Mouse (Mus musculus) urinary bladder, postnatal 25 days (tissue): ENCODE measurements around the gene Pdcd2l.

ENCODE experiments used
- DNase-seq: peaks from one replicate; pipeline ENCODE4 v3.0.0; 2022; ENCODE audit warnings: low spot score

Gene Pdcd2l

GRCm38 (mm10) chr7:34196132-34197128, at the start of gene Pdcd2l:
Pdcd2l (minus strand) TSS chr7:34196661.
- peak; percentile 96 for DNase-seq

DNA sequence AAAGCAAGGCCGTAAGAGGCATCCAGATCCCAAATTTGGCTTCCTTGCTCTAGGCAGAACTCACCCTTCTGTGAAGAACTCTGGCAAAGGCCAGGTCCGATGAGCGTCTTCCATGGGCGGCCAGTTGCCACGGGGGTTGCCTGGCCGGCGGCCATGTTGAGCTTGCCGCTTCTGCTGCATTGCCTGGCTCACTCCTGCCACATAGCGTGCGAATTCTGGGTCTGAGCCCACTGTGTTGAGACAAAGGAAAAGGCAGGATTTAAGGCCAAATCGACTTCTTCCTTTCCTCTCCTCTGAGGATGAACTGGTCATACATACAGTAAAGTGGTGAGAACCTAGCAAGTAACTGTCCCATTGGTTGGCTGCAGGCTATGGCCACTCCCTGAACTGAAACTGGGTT, 45.7 kb upstream of the Pdcd2l start:
- no peak for DNase-seq

GRCm38 (mm10) chr7:34238086-34238485, 41.6 kb upstream of the Pdcd2l start:
- no peak for DNase-seq

DNA sequence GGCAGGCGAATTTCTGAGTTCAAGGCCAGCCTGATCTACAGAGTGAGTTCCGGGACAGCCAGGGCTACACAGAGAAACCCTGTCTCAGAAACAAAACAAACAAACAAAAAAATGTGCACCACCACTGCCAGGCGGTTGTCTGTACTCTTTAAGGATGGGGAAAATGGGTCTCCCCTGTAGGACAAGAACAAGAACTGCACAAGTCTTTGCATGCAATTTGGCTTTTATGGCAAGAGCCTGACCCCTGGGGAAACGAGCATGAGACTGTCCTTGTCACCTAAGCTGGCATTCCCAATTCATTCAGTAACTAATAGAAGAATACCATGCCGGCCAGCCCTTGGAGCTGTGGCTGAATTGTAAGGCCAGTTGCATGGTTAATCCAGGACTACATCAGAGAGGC, 39.1 kb upstream of the Pdcd2l start:
- DNase-seq, result no peak

DNA sequence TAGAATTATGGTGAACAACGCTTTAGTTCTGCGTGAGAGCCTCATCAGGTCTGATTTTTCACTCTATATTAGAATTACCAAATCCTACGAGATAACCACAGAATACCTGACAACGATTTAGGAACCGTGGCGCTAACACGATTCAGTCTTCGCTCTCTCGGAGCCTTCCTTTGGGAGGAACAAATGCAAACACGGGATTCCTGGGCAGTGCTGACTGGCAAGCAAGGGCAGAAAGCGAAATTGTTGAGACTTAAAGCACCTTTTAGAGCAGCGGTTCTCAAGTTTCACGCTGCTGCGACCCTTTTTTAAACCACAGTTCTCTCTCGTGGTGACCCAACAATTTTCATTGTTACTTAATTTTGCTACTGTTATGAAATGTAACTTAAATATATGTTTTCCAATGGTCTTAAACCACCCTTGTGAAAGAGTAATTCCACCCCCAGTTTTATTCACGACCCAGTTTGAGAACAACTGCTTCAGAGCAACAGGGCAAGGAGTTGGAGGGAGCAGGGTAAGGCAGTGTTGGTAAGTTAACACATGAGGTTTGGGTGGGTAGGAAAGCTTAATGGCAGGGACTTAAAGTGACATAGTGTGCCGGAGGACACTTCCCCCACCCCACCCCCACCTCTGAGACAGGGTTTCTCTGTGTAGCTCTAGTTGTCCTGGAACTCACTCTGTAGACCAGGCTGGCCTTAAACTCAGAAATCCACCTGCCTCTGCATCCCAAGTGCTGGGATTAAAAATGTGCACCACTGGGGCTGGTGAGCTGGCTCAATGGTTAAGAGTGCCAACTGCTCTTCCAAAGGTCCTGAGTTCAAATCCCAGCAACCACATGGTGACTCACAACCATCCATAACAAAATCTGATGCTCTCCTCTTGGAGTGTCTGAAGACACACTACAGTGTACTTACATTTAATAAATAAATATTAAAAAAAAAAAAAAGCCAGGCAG, 38.4 kb upstream of the Pdcd2l start:
- DNase-seq, result no peak

GRCm38 (mm10) chr7:34233909-34234609, 37.6 kb upstream of the Pdcd2l start:
- peak; percentile 98 for DNase-seq

DNA sequence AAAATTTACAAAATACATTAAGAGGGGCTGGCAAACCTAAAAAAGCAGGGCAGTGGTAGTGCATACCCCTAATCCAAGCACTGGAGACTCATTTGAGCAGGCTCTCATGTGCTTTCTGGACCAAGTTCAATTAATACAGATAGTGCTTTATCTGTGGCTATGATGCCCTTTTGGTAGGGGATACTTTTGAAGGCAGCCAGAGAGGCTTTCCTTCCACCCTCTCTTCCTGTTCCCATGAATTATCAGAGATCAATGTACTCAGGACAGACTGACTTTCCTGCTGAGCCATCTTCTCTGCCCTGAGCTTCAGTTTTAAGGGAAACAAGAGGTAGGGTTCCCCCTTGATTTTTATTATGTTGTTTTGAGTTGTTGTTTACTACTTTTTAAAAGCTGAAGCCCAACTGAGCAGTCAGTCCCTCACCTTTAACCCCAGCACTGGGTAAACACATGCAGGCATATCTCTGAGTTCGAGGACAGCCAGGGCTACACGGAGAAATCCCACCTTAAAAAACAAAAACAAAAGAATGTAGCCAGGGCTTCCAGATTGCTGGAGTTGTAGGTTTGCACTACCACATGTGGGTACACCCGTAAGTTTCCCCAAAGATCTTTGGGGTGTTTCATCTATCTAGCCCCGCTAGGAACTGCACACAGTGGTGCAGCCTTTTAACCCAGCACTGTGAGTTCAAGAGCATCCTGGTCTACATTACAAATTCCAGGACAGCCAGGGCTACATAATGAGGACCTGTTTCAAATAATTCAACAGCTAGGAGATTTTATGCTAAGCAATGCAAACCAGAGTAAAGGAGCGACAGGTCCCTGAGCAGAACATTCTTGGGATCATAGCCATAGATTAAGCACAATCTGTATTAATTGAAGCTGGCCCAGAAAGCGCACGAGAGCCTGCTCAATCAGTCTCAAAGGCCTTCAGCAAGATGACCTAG, 36.6 kb upstream of the Pdcd2l start:
- no peak for DNase-seq

DNA sequence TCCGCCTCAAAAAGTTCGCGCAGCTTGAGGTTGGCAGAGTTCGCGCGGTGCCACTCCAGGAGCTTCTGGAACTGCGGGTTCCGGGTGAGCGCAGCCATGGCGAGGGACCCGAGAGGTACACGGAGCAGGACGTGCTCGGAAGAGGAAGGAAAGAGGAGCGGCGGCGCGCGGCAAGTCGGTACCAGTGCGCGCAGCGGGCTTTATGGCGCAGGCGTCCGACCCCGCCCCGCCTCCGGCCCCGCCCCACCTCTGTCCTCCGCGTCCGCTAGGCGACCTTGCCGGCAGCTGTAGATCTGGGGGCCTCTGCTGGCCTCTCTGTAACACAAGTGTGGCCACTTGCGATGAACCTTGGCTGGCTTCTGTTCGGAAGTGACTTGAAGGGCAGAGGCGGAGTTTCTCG, 33.7 kb upstream of the Pdcd2l start, which contains the start of gene Gpi1:
TSS of gene Gpi1 (minus strand) at position 221 of the 400 bp plus-strand sequence.
- DNase-seq, result peak; percentile 75

DNA sequence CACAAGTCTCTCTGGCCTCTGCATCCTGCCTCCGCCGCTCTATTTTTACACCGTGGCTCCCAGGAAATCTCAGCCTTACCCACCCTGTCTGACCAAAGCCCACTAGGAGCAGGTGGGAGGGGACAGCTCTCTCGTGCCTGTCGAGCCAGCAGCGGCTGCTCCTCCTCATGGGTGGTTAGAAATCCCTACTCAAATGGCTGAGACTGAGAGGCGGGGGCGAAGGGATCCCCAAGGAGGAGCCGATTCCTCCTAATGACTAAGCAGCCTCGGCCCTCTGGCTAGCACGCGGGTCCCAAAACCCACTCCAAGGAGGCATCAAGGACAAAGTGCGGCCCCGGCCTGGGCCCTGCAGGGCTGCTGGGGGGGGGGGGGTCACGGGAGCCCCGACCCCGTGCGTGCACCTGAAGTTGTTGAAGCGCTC, 33.2 kb upstream of the Pdcd2l start:
- peak; percentile 42 for DNase-seq

DNA sequence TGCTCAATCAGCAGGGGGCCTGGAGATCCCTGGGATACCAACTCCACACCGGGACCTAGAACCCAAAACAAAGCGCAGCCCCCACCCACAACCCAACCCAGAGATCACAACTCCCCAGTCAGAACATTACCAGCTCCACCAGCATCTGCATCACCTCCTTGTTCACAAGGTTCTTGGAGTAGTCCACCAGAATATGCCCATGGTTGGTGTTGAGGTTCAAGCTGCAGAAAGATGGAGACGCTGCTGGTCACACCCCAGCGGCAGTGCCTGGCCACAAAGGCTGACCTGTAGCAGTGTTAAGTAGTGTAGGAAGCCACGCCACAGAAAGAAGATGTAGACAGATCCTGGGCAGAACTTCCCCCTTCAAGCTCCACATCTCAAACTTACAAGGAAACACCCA, 32.7 kb upstream of the Pdcd2l start:
- DNase-seq, result no peak

DNA sequence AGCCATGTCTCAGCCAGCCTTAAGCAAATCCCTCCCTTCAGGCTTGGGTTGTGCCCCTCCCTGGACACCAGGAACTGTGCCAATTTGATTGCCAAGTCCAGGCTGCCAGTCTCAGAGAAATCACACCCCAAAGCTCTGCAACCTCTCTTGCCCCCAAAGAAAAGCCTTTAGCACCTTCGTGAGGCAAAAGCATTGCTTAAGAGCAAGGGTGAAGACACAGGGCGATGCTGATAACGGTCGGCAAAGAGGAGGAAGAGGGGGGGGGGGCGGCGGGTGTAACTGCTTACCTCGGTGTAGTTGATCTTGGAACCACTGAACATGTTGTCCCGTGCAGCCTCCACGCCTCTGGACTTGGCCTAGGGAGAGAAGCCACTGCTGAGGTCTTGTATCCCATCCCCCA, 32.2 kb upstream of the Pdcd2l start:
- DNase-seq, result no peak

- DNase-seq, result no peak
These were observed 30.4 kb upstream of the Pdcd2l start for GRCm38 (mm10) chr7:34226846-34227245.

GRCm38 (mm10) chr7:34226086-34226485, 29.6 kb upstream of the Pdcd2l start:
- DNase-seq, result no peak

DNA sequence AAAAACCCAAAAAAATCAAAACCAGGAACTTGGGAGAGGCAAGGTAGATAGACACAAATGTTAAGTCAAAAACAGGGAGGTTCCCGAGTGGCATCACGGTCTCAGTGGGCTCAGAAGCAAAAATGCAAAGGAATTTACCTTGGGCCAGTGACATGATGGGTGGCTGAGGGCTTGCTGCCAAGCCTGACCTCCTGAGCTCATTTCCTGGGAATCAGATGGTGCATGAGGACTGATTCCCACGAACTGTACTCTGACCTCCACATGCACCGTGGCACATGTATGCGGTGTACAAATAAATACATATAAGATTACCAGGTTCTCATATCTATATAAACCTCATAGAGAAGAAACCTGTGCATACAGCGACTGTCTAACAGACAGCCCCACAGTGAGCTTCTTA, 27.8 kb upstream of the Pdcd2l start:
- DNase-seq, result no peak

GRCm38 (mm10) chr7:34222340-34222739, 25.9 kb upstream of the Pdcd2l start:
- DNase-seq, result no peak

DNA sequence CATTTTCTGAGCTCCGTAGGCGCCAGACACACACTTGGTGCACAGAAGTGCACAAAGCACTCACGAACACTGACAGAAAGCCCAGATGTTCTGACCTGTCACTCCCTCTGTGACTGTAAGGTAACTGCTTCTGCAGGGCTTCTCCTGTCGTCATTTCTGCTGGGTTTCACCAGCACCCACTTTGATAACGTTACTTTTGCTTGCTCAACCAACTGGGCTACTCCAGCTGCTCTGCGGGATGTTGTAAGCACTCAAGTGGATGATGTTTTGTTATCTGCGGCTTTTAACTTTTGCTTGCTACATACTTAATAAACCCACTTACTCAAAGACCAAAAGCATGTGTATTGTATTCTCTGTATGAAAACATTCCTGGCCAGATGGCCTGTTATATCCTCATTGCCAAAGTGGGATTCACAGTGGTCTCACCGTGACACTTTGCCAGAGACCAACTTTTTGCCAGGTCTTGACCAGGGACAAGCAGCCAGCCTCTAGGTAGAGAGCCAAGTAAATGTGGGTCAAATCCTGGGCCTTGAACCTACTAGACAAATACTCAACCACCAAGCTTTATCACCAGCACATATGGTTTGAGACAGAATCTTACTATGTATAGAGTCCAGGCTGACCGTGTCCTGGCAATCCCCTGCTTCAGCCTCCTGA, 25.3 kb upstream of the Pdcd2l start:
- DNase-seq, result no peak

GRCm38 (mm10) chr7:34218496-34218895, 22.0 kb upstream of the Pdcd2l start:
- no peak for DNase-seq

DNA sequence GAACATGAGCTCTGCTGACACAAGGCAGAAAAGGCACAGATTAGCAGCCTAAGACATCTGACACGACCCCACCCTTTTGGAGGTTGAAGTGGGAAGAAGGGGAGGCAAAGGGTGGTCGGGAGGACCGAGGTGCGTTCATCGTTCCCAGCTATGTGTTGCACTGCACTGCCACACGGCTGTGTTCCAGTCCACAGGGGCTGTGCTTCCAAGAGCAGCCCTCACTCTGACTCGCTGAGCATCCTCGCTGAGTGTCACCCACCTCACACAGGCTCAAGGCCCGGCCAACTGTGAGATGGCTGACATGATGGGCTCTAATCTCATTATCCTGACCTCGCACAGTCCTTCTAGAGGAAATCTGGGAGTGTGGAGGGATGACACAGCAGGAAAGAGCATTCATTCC, 20.0 kb upstream of the Pdcd2l start:
- DNase-seq, result no peak

DNA sequence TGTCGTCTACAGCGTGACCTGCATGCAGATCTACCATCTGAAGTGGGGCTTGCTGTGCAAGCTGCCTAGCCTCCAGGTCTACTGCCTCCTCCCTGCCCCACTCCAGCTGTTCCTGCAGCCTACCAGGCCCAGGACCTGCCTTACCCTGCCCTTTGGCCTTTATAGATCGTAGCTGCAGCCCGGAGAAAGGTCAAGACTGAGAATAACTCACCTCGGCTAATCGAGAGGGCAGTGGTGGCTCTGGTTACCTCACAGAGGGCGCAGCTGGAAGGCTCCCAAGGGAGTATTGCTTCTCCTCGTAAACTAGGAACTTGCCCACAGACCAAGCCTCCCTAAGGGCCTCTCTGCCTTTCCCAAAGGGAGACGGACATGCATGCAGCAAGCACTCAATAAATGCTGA, 19.0 kb upstream of the Pdcd2l start:
- no peak for DNase-seq

DNA sequence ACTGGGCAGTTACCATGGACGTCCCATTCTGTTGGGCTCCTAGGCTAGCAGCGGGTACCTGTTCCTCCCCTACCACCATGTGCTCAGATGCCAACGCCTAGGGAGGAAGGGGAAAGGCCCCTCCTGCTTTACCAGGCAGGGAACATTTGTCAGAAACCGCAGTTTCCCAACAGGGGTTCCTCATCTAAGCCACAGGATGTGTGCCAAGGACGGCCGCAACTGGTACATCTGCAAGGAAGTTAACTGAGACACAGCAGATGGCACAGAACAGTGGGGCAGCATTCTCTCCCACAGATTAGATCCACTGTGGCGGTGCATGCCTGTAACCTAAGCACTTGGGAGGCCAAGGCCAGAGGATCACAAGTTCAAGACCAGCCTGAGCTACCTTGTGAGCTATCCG, 18.2 kb upstream of the Pdcd2l start:
- no peak for DNase-seq
